Mouse (Mus musculus) C2C12 (cell line): Measurements from ENCODE around the gene Cacna1c.

ENCODE experiments used
- CEBPB ChIP-seq: IDR thresholded peaks from one replicate; pipeline ENCODE4 v1.6.1; 2011; ENCODE audit warnings: low read depth, mild to moderate bottlenecking, control low read depth, moderate library complexity
- CTCF ChIP-seq: IDR thresholded peaks from one replicate; pipeline ENCODE4 v1.5.1; 2011; ENCODE audit not compliant: control insufficient read depth, insufficient read depth, insufficient read length
- FOSL1 ChIP-seq: IDR thresholded peaks from one replicate; pipeline ENCODE4 v1.8.0; 2011; ENCODE audit warnings: mild to moderate bottlenecking, low read length; ENCODE audit not compliant: poor library complexity, insufficient read depth, severe bottlenecking
- MAX ChIP-seq: IDR thresholded peaks from one replicate; pipeline ENCODE4 v1.6.1; 2011; ENCODE audit warnings: mild to moderate bottlenecking, control low read depth
- MYOD1 ChIP-seq: IDR thresholded peaks from one replicate; pipeline ENCODE4 v1.6.1; 2011; ENCODE audit warnings: low read depth; ENCODE audit not compliant: control insufficient read depth, insufficient read length
- MYOG ChIP-seq: IDR thresholded peaks from one replicate; pipeline ENCODE4 v1.6.1; 2011; ENCODE audit not compliant: control insufficient read depth, insufficient read length; ENCODE audit errors: extremely low read depth
- USF1 ChIP-seq: IDR thresholded peaks from one replicate; pipeline ENCODE4 v1.6.1; 2011; ENCODE audit warnings: low read depth, mild to moderate bottlenecking, control low read depth, moderate library complexity

DNA sequence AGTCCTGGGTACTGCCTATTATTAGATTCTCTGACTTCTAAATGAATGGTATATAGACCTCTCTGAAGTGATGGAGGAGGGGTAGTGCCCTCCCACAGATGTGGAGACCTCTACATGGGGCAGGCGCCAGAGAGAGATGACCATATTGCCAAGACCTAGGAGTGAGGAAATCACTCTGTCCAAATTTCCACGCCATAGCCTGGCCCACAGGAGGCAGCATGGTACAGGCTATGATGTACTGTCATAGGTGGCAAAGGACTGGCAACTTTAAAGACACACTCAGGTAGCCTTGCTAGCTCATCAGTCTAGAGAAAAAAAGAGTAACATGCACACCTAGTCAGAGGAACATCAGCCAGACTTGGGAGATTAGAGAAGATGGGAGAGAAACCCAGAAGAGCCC lies 347.6 kb downstream of the Cacna1c start:
- TF ChIP-seq CTCF (no peak), CEBPB (no peak), USF1 (no peak), MAX (no peak), MYOD1 (no peak), MYOG (no peak), FOSL1 (no peak)
